Mouse (Mus musculus): Measurements from ENCODE around the gene Mis18a. TPM values are rescaled to one million over a fixed set of nuclear protein-coding genes. Genes with fewer than 3 reads are reported as not detected.

Gene Mis18a
- total RNA-seq (2023), result 10 to 100 TPM; 29.0 to 30.7 TPM

DNA sequence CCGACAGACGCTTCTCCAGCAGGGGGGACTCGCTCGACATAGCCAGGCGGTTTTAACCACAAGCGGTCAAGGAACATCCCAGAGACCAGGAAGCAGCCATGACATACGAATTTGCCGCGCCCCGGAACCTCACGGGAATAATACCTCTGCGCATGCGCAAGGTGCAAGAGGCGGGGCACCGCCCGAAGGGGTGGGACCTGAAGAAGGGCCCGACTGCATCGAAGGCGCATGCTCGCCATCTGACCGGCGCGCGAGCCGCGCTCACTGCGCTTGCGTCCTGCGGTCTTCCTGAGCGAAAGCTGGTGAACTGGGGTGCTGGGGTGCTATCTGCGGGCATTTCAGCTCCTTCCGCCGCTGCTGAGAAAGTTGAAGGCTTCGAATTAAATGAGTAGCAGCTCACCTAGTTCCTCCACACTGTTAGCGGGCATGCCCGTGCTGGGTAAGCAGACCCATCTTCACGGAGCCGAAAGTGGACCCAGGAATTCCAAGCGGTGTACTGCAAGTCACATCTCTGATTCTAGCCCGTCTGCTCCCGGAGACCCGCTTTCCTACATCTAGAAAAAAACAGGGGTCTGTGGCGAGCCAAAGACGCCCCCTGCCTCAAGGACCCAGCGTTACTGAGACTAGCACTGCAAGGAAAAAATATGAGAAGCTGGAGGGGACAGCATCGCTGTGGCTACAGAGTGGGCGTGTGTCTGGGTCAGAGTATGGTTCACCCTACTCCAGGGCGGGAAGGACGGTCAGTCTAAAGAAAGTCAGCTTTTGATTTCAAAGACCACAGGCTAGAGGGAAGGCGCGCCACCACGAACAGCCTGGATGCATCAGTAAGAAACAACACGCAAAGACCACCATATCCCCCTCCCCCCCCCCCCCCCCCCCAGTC lies at the start of gene Mis18a:
TSS of gene Mis18a (minus strand) at position 172 of the 883 bp plus-strand sequence.

GRCm38 (mm10) chr16:90738092-90738956 lies 11.1 kb upstream of the Mis18a start, which contains the start of gene Mrap:
TSS of gene Mrap (plus strand) at chr16:90738207.

Other genes with a start within 250 kb of the Mis18a start
- gene Mrap, start 10.8 kb upstream of the Mis18a start, total RNA-seq (2023), result not detected
- gene Urb1, start 83.0 kb upstream of the Mis18a start, total RNA-seq (2023), result 10 to 100 TPM; 35.4 to 36.6 TPM
- gene Eva1c, start 99.3 kb upstream of the Mis18a start, total RNA-seq (2023), result not detected
- gene Cfap298, start 207.7 kb upstream of the Mis18a start, total RNA-seq (2023), result 10 to 100 TPM; 14.1 to 20.4 TPM

All from T-cell, adult 66 days (primary cell).